Mouse (Mus musculus): ENCODE data around the gene Ube3c. TPM values are rescaled to one million over a fixed set of nuclear protein-coding genes. Genes with fewer than 3 reads are reported as not detected.

The Ube3c gene
- total RNA-seq, 2 experiments from 2014 or later: 27.2 to 28.3 TPM

DNA sequence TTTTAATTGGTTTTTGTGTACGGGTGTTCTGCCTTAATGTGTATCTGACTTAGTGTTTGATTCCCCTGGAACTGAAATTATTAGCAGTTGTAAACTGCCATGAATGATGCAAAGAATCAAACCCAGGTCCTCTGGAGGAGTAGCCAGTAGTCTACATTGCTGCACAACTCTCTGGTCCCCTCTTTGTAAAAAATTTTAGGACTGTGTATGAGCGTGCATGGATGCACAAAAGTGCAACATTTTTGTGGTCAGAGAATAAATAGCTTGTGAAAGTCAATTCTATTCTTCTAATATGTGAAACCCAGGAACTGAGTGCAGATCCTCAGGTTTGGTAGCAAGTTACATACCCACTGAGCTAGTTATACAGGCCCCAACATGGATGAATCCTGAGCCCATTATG, 96.3 kb downstream of the Ube3c start:
- ATAC-seq (replicated peaks; ENCODE audit: poor library complexity): no peak

DNA sequence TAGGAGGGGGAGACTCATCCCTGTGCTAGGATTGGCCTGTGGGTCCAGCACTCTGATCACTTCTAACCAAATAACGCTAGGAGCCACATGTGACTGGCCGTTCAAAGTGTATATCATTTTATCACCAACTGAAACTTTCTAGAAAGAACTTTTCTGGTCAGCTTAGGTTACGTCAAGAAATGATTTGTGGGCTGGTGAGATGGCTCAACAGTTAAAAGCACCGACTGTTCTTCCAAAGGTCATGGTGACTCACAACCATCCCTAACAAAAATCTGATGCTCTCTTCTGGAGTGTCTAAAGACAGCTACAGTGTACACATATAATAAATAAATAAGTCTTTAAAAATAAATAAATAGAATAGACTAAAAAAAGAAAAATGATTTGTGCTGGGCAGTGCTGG, 103.5 kb downstream of the Ube3c start:
- no peak for ATAC-seq (replicated peaks; ENCODE audit: poor library complexity)

DNA sequence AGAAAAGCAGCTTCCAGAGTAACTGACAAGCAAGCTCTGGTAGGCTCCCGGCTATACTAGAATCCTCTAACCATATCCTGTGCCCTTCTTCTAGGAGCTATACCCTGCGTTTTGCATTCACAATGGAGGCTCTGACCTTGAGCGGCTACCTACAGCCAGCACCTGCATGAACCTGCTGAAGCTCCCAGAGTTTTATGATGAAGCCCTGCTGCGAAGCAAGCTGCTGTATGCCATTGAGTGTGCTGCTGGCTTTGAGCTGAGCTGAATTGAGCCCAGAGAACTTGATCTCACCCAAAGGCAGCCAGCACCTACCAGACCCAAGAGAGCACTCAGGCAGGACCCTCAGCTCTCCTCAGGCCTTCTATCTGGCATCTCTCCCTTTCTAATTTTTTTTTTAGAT, 105.3 kb downstream of the Ube3c start:
- ATAC-seq (replicated peaks; ENCODE audit: poor library complexity): no peak

DNA sequence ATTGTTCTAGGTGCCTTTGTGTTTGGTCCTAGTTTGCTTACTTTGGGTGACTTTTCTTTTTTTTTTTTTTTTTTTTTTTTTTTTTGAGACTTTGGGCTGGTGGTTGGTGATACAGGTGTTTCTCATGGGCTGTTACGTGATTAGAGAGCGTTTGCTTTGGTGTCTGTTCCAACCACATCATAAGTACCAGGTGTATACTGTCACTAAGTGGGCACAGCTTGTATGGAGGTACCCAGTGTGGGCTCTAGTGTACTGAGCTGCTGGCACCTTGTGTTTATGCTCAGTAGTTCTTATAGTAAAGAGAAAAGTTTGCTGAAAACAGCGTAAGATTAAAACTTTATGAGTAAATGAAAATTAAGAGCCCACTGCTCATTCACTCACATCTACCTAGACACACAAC, 107.4 kb downstream of the Ube3c start:
- ATAC-seq (replicated peaks; ENCODE audit: poor library complexity): no peak

DNA sequence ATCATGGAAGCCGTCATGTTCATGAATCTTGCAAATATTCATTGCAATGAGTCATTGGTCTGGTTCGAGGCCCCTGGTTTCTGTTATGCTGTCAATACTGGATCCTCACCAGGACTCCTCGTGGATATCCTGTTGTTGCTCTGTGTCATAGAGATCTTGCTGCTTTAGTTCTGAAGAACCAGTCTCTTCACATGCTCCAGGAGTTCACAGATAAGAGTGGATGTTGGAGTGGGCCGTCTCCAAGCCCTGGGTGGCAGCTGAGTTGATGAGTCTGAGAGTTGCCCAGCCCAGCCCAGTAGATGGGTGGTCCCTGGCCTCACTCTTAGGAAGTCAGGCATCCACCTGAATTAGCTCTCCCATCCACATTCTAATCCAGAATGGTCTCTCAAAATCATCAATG, 116.0 kb downstream of the Ube3c start:
- ATAC-seq (replicated peaks; ENCODE audit: poor library complexity): no peak

DNA sequence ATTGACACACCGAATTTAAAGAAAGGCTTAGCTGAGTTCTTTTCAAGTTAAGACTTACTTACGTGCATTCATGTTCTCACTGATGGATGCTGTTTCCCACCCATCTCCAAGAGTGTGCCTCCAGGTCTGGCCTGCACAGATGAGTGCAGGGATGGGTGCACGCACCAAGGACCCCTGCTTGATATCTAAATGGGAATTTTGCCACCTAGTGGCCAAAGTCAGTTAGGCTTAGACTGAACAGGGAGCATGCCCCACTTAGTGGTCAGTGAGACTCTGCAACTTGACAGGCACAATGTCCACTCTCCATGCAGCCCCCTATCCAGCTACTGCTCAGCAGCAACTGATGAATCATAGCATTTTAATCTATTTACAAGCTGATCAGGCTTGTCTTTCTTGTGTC, 118.6 kb downstream of the Ube3c start:
- ATAC-seq (replicated peaks; ENCODE audit: poor library complexity): peak; percentile 74

DNA sequence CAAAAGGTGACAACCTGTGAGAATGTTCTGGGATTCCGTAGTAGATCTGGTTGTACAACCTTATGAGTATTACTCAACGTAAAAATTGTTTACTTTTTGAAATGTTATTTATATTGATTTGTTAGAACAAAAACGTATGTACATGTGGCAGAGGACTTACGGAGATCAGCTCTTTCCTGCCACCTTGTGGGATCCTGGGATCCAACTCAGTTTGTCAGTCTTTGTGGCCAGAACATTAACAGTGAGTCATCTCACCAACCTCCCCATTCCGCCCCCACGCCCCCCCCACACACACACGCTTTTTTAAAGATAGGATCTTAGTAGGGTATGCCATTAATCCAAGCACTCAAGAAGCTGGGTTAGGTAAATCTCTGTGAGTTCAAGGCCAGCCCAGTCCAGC, 119.3 kb downstream of the Ube3c start:
- ATAC-seq (replicated peaks; ENCODE audit: poor library complexity): no peak

DNA sequence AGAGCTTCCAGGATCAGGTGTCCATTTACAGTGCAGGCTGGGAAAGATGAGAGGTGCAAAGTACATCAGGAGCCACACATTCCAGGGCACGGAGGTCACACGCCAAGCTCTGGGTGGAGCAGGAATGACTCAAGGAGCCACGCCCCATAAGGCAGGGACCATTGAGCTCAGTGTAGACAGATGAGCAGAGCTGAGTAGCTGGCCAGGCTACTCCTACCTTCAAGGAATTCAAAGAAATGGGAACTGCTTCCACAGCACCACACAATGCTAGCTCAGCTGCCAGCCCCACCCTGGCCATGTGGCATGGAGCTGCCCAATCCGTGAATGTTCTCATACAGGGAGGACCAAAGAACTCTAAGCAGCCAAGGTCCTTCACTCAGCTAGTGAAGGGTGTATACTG, 129.5 kb downstream of the Ube3c start:
- no peak for ATAC-seq (replicated peaks; ENCODE audit: poor library complexity)

DNA sequence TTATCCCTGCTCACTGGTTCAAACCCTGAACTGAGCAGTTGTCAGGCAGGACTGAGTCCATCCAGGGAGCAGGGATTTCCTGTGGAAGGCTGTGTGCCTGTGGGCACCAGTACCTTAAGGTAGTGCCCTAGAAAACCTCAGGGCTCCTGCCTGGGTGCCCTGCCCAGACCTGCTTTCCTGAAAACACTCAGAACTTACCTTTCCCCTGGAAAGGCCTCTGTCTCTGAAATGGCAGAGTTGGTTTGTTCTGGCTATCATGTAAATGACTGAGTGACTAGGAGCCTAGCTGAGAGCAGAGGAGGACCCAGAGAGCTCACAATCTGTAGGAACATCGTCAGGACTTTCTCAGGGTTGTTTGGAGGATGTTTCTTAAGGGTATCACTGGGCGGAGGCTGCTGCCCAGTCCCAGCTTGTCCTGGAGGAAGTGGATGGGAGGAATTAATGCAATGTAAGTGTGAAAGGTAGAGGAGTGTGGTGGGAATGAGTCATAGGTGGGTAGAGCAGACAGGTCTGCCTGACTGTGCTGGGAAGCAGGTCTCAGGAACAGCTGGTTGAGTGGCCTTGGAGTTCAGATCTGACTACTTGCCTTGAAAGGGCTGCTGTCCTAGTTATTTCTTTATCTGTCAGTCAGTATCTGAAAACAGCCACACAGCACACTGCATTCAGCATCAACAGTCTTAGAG, 130.6 kb downstream of the Ube3c start:
- ATAC-seq (replicated peaks; ENCODE audit: poor library complexity): no peak

DNA sequence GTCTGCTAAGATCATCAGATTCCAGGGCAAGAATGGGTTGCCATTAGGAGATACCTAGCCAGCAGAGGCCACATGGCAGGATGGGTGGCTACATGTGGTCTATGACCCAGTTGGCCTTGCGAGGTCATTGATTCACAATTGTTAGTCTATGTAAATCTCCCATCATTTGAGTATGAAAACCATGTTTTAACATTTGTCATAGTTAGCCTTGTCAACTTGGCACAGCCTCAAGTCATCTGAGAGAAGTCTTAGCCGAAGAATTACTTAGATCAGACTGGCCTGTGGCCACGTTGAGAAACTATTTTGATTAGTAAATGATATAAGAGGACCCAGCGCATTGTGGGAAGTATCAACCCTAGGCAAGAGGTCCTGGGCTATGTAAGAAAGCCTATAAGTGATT, 138.2 kb downstream of the Ube3c start:
- ATAC-seq (replicated peaks; ENCODE audit: poor library complexity): no peak

DNA sequence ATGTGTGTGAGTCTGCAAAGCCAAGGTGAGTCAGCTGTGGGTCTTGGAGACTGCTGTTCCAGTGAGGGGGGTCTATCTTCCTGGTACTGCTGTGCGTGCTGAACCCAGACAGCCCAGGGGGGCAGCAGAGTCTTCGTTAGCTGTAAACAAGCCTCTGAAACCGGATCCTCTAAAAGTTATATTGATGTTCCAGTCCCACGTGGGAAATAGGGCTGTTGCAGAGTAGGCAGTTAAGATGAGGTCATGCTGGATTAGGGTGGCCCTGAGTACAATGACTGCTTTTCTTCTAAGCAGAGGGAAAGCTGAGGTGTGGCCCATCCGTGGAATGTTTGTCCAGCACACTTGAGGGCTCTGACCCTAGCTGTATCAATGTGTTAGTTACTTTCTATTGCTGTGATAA, 139.2 kb downstream of the Ube3c start:
- no peak for ATAC-seq (replicated peaks; ENCODE audit: poor library complexity)

DNA sequence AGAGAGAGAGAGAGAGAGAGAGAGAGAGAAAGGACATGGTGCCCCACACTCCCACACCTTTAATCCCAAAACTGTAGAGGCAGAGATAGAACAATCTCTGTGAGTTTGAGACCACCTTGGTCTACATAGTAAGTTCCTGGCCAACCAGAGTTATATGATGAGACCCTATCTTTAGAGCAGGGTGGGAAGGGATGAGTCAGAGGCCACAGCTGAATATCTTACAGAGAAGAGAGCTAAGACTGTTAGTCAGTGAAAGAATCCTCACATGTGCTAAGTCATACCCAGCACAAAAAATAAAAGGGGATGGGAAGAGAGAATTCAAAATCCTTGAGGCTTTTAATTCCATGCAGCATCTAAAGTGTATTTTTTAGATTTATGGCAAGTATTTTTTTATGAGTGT, 142.6 kb downstream of the Ube3c start:
- ATAC-seq (replicated peaks; ENCODE audit: poor library complexity): no peak

DNA sequence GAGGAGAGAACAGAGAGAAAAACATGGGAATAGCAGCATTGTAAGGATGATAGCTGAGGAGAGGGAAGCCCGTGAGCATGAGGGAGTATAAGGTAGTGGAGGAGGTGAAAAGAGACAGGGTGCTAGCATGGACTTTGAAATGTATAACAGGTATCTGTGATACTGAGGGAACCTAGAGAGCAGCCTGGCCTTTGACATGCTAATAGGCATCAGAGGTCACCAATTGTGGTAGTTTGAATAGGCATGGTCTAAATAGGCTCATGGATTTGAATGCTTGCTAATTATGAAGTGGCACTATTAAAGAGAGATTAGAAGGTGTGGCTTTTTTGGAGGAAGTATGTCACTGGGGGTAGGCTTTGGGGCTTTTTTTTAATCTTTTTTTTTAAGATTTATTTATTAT, 143.9 kb downstream of the Ube3c start:
- ATAC-seq (replicated peaks; ENCODE audit: poor library complexity): no peak

DNA sequence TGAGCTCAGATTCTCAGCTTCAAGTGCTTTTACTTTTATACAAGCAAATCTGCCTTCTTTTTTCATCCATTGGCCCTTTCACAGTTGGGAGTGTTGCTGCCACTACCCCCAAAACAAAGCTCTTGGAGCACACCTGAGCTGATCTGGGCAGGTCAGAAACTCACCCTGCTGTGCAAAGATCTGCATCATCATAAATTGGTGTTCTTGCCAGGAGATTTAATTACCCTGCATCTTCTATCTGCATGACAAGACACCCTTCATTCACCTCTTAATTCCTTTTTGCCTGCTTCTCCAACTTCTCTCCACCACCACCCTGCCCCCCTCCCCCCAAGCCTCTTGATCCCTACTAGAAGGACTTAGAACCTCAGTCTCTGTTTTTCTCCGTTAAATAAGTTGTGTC, 152.1 kb downstream of the Ube3c start:
- no peak for ATAC-seq (replicated peaks; ENCODE audit: poor library complexity)

DNA sequence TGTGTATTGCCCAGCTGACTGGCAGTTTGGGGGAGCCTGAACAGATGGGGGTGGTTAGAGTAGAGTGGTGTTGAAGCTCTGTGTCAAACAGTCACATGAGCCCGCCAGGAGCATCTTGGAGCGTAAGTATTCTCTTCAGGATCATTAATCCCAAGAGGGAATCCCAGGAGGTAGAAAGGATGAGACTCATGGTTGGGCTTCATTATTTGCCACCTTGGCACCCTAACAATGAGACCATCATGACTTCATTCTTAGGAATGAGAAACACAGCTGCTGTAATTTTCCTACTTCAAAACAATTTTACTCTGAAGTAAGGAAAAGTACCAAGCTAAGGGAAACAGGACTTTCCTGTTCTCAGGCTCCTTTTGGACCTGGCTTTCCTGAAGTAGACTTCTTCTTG, 156.3 kb downstream of the Ube3c start:
- ATAC-seq (replicated peaks; ENCODE audit: poor library complexity): no peak

Other genes starting within 250 kb of the Ube3c start
- 2.2 TPM in 2 replicates for gene Lmbr1, start 190.9 kb upstream of the Ube3c start, total RNA-seq (2015)
- 4.4 and 5.1 TPM in 2 replicates for gene Lmbr1, start 190.9 kb upstream of the Ube3c start, total RNA-seq (2017)
- gene Nom1, start 134.6 kb upstream of the Ube3c start, total RNA-seq (2015): 19.6 and 22.0 TPM in 2 replicates
- 16.7 and 25.4 TPM in 2 replicates for gene Nom1, start 134.6 kb upstream of the Ube3c start, total RNA-seq (2017)
- not detected in 2 replicates for gene Mnx1, start 90.8 kb upstream of the Ube3c start, total RNA-seq (2015)
- not detected in 2 replicates for gene Mnx1, start 90.8 kb upstream of the Ube3c start, total RNA-seq (2017)
- gene Dnajb6, start 166.4 kb downstream of the Ube3c start, total RNA-seq (2015): 139 and 173 TPM in 2 replicates
- gene Dnajb6, start 166.4 kb downstream of the Ube3c start, total RNA-seq (2017): 142 and 144 TPM in 2 replicates
- gene Gm5129, start 166.7 kb downstream of the Ube3c start, total RNA-seq (2015): 1.7 TPM in 1 of 2 replicates, not detected in the other
- gene Gm5129, start 166.7 kb downstream of the Ube3c start, total RNA-seq (2017): not detected in 2 replicates

All from megakaryocyte progenitor cell, adult 5-6 weeks (primary cell).